Mouse (Mus musculus): ENCODE data around the gene Ceacam1. TPM values are rescaled to one million over a fixed set of nuclear protein-coding genes. Genes with fewer than 3 reads are reported as not detected.
A peak's percentile ranks its signal among the peaks of the same experiment; 100 is the strongest.
"Not testable (repeated sequence)": the region's sequence is repeated elsewhere in the genome, so short reads cannot be mapped to it uniquely, and the experiment has no call there.

The Ceacam1 gene
- total RNA-seq (2017), result 74.9 and 85.3 TPM in 2 replicates

DNA sequence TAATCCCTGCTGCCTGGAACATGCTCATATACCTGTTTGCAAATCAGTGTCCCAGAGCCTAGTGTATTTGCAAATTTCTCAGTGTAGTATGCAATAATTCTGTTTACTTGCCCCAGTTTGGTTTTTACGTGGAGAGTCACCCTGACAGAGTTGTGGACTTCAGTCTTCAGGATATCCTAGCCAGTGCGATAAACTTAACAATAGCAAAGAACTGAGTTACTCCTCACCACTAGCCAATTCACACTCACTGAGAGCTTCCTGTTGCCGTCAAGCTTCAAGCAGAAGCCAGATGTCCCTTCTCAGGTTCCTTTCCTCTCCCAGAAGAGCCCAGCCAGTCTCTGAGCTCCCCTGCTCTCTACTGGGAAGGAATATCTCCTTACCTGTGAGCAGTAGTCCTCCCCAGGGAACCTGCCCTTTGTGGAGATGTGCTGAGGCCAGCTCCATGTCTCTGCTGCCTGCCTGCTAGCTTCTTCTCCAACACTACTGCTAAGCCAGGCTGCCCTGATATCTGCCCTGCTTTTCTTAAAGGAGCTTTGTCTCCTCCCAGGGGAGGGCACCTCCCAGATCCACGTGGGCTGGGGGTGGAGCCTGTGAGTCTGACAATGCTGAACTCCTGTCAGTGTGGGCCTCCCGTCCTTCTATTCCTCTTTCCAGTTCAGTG, at the start of gene Ceacam1:
Gene Ceacam1 (minus strand): TSS at position 513 of the 661 bp plus-strand sequence.
- ATAC-seq (ENCODE audit: extremely low read depth, insufficient number of reproducible peaks, low FRiP score, poor library complexity, severe bottlenecking), result peak; percentile 88

GRCm38 (mm10) chr7:25516070-25516777, 38.8 kb upstream of the Ceacam1 start:
- ATAC-seq (ENCODE audit: extremely low read depth, insufficient number of reproducible peaks, low FRiP score, poor library complexity, severe bottlenecking), result not testable (repeated sequence)

DNA sequence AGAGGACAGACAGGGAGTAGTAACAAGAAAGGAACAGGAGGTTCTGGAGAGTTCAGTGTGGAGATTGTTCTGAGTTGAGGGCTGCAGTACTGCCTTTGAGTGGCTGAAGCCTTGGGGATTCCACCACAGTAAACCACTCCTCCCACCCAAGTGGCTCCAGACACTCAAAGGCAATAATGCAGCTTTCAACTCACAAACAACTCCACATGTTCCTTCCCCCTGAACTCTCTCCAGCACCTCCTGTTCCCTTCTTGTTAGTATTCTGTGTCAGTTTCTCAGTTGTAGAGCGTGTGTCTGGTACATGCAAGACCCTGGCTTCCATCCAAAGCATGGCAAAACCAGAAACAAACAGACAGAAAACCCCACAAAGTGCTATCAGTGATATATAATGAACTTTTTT, 38.3 kb upstream of the Ceacam1 start:
- not testable (repeated sequence) for ATAC-seq (ENCODE audit: extremely low read depth, insufficient number of reproducible peaks, low FRiP score, poor library complexity, severe bottlenecking)

GRCm38 (mm10) chr7:25509925-25510324, 32.5 kb upstream of the Ceacam1 start:
- no peak for ATAC-seq (ENCODE audit: extremely low read depth, insufficient number of reproducible peaks, low FRiP score, poor library complexity, severe bottlenecking)

DNA sequence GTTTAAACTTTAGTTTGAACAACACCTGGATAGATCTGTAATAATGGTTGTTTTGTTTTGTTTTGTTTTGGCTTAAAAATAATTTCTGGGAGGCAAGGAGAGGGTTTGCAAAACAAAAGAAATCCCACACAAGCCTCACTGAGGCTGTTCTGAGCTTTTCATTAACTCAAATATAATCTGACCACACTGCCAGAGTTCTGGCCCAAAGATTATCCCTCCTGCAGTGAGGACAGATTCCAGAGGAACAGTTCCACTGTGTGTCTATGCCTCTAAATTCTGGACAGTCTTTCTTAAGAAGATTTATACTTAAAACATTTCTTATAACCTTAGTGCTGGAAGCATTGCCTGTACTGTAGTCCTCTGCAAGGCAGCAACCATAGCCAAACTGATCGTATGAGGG, 17.2 kb upstream of the Ceacam1 start:
- no peak for ATAC-seq (ENCODE audit: extremely low read depth, insufficient number of reproducible peaks, low FRiP score, poor library complexity, severe bottlenecking)

DNA sequence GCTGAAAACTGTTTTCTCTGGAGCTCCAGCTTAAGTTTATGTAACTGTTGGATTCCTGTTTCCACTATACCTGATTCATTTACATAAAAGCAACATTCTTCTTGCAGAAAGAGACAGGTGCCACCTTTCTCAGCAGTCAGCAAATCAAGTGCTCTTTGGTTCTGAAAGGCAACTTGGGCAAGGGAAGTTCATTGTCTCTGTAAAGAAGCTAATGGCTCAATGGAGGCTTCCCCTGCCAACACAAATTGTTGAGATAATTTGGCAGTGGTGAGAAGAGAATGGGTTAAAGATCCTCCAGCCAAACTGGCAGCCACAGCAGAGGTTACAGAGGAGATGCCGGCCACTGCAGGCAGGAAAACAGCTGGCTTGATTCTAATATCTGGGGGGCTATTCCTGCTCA, 13.3 kb upstream of the Ceacam1 start:
- not testable (repeated sequence) for ATAC-seq (ENCODE audit: extremely low read depth, insufficient number of reproducible peaks, low FRiP score, poor library complexity, severe bottlenecking)

- ATAC-seq (ENCODE audit: extremely low read depth, insufficient number of reproducible peaks, low FRiP score, poor library complexity, severe bottlenecking), result not testable (repeated sequence)
Observed at GRCm38 (mm10) chr7:25489382-25489781, 12.0 kb upstream of the Ceacam1 start.

- 0 out of 2 replicates have a peak, but pooled peaks have one; percentile 39 for ATAC-seq (ENCODE audit: extremely low read depth, insufficient number of reproducible peaks, low FRiP score, poor library complexity, severe bottlenecking)
Observed at GRCm38 (mm10) chr7:25486186-25486585, 8.8 kb upstream of the Ceacam1 start.

DNA sequence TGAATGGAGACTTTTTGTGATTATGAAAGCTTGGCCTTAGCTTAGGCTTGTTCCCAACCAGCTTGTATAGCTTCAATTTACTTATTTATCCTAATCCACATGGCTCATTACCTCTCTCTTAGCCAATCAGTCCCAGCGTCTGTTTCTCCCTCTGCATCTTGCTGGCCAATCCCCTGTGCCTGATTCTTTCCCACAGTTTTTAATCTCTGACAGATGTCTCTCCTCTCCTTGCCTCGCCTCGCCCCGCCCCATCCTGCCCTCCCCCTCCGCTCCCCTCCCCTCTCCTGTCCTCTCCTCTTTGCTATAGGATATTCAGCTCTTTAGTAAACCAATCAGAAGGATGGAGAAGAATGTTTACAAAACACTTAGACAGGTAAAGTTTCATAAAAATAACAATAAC, 7.7 kb upstream of the Ceacam1 start:
- no peak for ATAC-seq (ENCODE audit: extremely low read depth, insufficient number of reproducible peaks, low FRiP score, poor library complexity, severe bottlenecking)

- no peak for ATAC-seq (ENCODE audit: extremely low read depth, insufficient number of reproducible peaks, low FRiP score, poor library complexity, severe bottlenecking)
Observed at GRCm38 (mm10) chr7:25483133-25483735, 5.8 kb upstream of the Ceacam1 start.

- ATAC-seq (ENCODE audit: extremely low read depth, insufficient number of reproducible peaks, low FRiP score, poor library complexity, severe bottlenecking), result not testable (repeated sequence)
Observed at GRCm38 (mm10) chr7:25480791-25481190, 3.4 kb upstream of the Ceacam1 start.

DNA sequence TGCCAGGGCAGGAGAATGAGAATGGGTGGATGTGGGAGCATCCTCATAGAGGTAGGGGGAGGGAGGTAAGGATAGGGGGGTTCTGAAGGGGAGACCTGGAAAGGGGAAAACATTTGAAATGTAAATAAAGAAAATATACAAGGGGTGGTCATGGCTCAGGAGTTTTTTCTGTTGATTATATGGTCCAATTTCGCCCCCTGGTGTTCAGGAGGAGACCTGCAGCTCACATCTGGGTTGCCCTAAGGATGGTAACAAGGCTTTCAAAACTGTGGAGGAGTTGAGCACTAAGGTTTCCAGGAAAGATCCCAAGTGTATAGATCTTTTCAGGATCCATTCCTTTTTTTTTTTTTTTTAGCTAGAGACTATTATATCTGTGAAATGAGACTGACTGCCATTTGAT, 2.0 kb upstream of the Ceacam1 start:
- ATAC-seq (ENCODE audit: extremely low read depth, insufficient number of reproducible peaks, low FRiP score, poor library complexity, severe bottlenecking), result peak; percentile 65

GRCm38 (mm10) chr7:25477752-25478093, 320 bp upstream of the Ceacam1 start:
- ATAC-seq (ENCODE audit: extremely low read depth, insufficient number of reproducible peaks, low FRiP score, poor library complexity, severe bottlenecking), result peak; percentile 3; the same call in 1 of the 2 replicates

DNA sequence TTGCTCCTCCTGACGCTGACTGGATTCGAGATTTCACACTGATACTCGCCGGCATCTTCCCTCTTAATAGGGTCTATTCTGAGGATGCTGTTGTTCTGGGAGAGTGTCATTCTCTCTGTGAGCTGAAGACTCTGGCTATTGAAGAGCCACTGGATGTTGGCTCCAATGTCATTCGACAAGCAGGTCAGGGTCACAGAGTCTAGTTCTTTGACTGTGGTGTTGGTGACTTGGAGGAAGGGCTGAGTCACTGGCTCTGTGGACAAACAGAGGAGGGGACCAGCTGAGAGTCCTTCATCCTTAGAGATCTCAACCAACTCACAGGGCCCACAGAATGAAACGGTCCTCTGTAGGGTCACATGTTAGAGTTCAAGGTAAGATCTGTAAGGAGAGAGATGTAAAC, 5.6 kb downstream of the Ceacam1 start:
- not testable (repeated sequence) for ATAC-seq (ENCODE audit: extremely low read depth, insufficient number of reproducible peaks, low FRiP score, poor library complexity, severe bottlenecking)

- not testable (repeated sequence) for ATAC-seq (ENCODE audit: extremely low read depth, insufficient number of reproducible peaks, low FRiP score, poor library complexity, severe bottlenecking)
Observed at GRCm38 (mm10) chr7:25465586-25465985, 11.8 kb downstream of the Ceacam1 start.

DNA sequence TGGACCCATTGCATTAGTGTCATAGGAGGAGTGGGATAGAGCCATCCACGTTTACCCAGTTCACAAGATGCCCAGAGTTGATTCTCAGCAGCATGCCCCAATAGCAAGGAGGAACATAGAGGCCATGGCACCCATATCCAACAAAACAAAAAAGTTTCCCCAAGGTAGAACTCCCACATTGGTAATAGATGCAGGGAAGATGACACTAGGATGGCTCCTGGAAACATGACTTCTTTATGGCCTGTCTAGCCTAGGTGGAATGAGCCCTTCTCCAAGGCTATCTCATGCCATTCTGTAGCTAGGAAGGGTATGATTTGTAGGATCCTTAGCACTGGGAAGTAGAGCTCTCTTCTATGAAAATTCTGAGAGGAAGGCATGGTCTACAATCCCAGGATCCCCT, 12.4 kb downstream of the Ceacam1 start:
- ATAC-seq (ENCODE audit: extremely low read depth, insufficient number of reproducible peaks, low FRiP score, poor library complexity, severe bottlenecking), result no peak

DNA sequence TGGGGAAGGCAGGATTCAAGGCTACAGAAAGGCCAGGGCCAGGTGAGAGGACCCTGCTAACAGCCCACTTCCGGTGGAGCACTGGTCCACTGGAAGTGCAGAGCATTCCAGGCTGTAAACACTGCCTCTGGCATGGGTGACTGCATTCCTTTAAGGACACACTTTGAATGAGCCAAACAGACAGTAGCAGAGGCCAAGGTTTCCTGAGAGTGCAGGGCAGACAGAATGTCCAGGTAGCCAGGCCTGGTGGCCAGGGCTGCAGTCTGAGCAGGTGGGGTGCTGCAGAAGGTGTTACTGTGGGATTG, 15.4 kb downstream of the Ceacam1 start:
- not testable (repeated sequence) for ATAC-seq (ENCODE audit: extremely low read depth, insufficient number of reproducible peaks, low FRiP score, poor library complexity, severe bottlenecking)

GRCm38 (mm10) chr7:25461336-25462032, 15.9 kb downstream of the Ceacam1 start:
- ATAC-seq (ENCODE audit: extremely low read depth, insufficient number of reproducible peaks, low FRiP score, poor library complexity, severe bottlenecking), result not testable (repeated sequence)

DNA sequence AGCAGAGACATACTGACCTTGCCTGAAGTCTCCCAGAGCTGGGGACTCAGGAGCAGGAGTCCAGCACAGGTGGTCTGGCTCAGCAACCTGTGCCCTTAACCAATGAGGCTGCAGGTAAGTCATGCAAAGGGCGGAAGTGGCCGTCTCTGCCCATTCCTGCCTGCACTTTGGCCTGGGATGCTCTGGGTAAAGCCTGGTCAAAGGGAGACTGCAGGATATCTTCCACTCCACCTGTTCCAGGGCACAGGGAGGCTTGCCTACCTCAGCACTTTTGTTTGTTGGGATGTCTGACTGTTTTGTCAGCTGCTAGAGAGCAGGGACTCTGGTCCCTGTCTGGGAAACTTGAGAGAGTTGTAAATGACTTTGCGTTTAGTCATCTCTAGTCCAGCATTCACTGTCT, 25.3 kb downstream of the Ceacam1 start:
- no peak for ATAC-seq (ENCODE audit: extremely low read depth, insufficient number of reproducible peaks, low FRiP score, poor library complexity, severe bottlenecking)

Data from neutrophil, adult 5-6 weeks (primary cell).